Mouse (Mus musculus): ENCODE measurements at regions not wholly inside any gene's neighbourhood (a gene's known extent, or its start where the extent isn't known, plus 50 kb on each side); places are given as distances from the start of the nearest gene placed in this dataset.
"Not testable (repeated sequence)": the region's sequence is repeated elsewhere in the genome, so short reads cannot be mapped to it uniquely, and the experiment has no call there.

DNA sequence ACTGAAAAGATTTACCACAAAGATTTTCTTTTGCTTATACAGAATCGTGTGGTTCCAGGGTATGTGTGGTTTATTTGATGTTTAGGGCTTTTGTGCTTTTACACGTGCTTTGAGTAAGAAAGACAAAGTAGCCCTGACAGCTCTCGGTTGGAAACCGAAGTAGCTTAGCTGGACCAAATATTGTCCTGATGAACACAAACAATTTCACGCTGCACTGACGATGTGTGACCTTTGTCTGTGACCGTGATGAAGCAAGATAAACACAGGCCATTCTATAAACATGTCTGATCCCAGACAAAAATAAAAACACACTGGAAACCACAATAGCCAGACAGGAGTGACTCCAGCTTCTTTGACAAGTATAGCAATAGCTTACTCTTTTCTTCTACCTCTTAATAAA lies 262.2 kb upstream of the Sfrp2 start:
- Histone ChIP-seq H3K27me3 (ENCODE audit: control insufficient read depth, insufficient read depth, low read length, poor library complexity, severe bottlenecking) (no peaks in the 10 kb centered on the region), H3K36me3 (ENCODE audit: control insufficient read depth, insufficient read depth, low read length, poor library complexity, severe bottlenecking) (no peaks in the 10 kb centered on the region), H3K4me1 (ENCODE audit: control insufficient read depth, insufficient read depth, low read length) (no peaks in the 10 kb centered on the region), H3K27ac (ENCODE audit: insufficient read depth, low read length) (no peak overlapping the region), H3K9ac (ENCODE audit: low read depth, poor library complexity, severe bottlenecking) (no peak overlapping the region), H3K9me3 (replicated peaks; ENCODE audit: control insufficient read depth, insufficient read depth, low read length, poor library complexity, severe bottlenecking) (no peaks in the 10 kb centered on the region), H3K4me3 (ENCODE audit: low read depth, low read length) (no peak overlapping the region)
- TF ChIP-seq EP300 (IDR thresholded peaks at IDR 0.05; ENCODE audit: insufficient read depth, low read depth, low read length) (no peak), CTCF (IDR thresholded peaks at IDR 0.05; ENCODE audit: low read depth, low read length) (no peak), POLR2A (IDR thresholded peaks at IDR 0.05; ENCODE audit: insufficient read depth, low read length) (no peak)

GRCm38 (mm10) chr3:83516614-83517013 lies 249.5 kb upstream of the Sfrp2 start:
- H3K36me3 ChIP-seq (ENCODE audit: control insufficient read depth, insufficient read depth, low read length, poor library complexity, severe bottlenecking) = no peaks in the 10 kb centered on the region
- TF ChIP-seq POLR2A (IDR thresholded peaks at IDR 0.05; ENCODE audit: insufficient read depth, low read length) = no peak
- no peak for TF ChIP-seq EP300 (IDR thresholded peaks at IDR 0.05; ENCODE audit: insufficient read depth, low read depth, low read length)
- no peak for TF ChIP-seq CTCF (IDR thresholded peaks at IDR 0.05; ENCODE audit: low read depth, low read length)
- no peak overlapping the region for H3K27ac ChIP-seq (ENCODE audit: insufficient read depth, low read length)
- no peaks in the 10 kb centered on the region for H3K27me3 ChIP-seq (ENCODE audit: control insufficient read depth, insufficient read depth, low read length, poor library complexity, severe bottlenecking)
- no peaks in the 10 kb centered on the region for H3K4me1 ChIP-seq (ENCODE audit: control insufficient read depth, insufficient read depth, low read length)
- no peaks in the 10 kb centered on the region for H3K9me3 ChIP-seq (replicated peaks; ENCODE audit: control insufficient read depth, insufficient read depth, low read length, poor library complexity, severe bottlenecking)
- no peak overlapping the region for H3K4me3 ChIP-seq (ENCODE audit: low read depth, low read length)
- H3K9ac ChIP-seq (ENCODE audit: low read depth, poor library complexity, severe bottlenecking) = no peak overlapping the region

DNA sequence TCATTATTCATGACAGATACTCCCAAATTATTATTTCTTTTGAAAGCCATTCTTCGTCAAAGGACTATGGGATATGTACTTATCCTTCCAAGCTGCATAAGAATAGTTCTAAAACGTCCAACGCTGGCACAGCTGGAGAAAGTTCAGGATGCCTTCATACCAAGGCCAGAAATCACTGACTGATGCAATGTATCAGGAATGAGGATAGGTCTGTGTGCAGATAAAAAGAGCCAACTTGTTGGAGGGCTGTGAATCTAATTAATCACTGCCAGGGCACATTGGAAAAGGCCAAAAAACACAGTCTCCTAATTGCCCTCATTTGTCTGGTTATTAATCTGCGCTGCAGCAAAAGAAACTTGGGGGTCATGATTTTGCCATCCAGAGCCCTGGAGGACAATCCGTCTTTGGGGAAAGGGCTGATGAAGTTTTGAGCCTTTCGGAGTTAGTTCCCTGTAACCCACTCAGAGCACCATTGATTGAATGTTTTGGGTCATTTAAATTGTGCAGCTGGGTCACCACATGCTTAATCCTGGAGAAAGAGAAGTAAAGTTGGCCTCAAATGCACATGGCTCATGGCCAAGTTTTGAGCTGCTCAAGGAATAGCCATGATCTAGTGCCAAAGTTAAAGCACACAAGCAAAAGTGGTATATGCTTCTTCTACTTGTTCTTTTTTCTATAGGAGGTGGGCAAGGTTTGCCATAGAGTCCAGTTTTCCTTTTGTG lies 248.0 kb upstream of the Sfrp2 start:
- no peaks in the 10 kb centered on the region for H3K4me1 ChIP-seq (ENCODE audit: control insufficient read depth, insufficient read depth, low read length)

GRCm38 (mm10) chr3:83530243-83530847 lies 235.8 kb upstream of the Sfrp2 start:
- H3K27me3 ChIP-seq (ENCODE audit: control insufficient read depth, insufficient read depth, low read length, poor library complexity, severe bottlenecking) = no peaks in the 10 kb centered on the region
- no peak overlapping the region for H3K27ac ChIP-seq (ENCODE audit: insufficient read depth, low read length)
- H3K9ac ChIP-seq (ENCODE audit: low read depth, poor library complexity, severe bottlenecking) = no peak overlapping the region
- H3K4me3 ChIP-seq (ENCODE audit: low read depth, low read length) = no peak overlapping the region
- H3K36me3 ChIP-seq (ENCODE audit: control insufficient read depth, insufficient read depth, low read length, poor library complexity, severe bottlenecking) = no peaks in the 10 kb centered on the region
- no peaks in the 10 kb centered on the region for H3K9me3 ChIP-seq (replicated peaks; ENCODE audit: control insufficient read depth, insufficient read depth, low read length, poor library complexity, severe bottlenecking)
- no peaks in the 10 kb centered on the region for H3K4me1 ChIP-seq (ENCODE audit: control insufficient read depth, insufficient read depth, low read length)
- TF ChIP-seq CTCF (IDR thresholded peaks at IDR 0.05; ENCODE audit: low read depth, low read length) = no peak
- TF ChIP-seq POLR2A (IDR thresholded peaks at IDR 0.05; ENCODE audit: insufficient read depth, low read length) = no peak
- TF ChIP-seq EP300 (IDR thresholded peaks at IDR 0.05; ENCODE audit: insufficient read depth, low read depth, low read length) = no peak

More for the DNA sequence above, 248.0 kb upstream of the Sfrp2 start:
- no peak overlapping the region for H3K4me3 ChIP-seq (ENCODE audit: low read depth, low read length)
- H3K36me3 ChIP-seq (ENCODE audit: control insufficient read depth, insufficient read depth, low read length, poor library complexity, severe bottlenecking) = no peaks in the 10 kb centered on the region
- TF ChIP-seq POLR2A (IDR thresholded peaks at IDR 0.05; ENCODE audit: insufficient read depth, low read length) = no peak
- no peak for TF ChIP-seq EP300 (IDR thresholded peaks at IDR 0.05; ENCODE audit: insufficient read depth, low read depth, low read length)
- TF ChIP-seq CTCF (IDR thresholded peaks at IDR 0.05; ENCODE audit: low read depth, low read length) = no peak
- H3K27me3 ChIP-seq (ENCODE audit: control insufficient read depth, insufficient read depth, low read length, poor library complexity, severe bottlenecking) = no peaks in the 10 kb centered on the region
- H3K9me3 ChIP-seq (replicated peaks; ENCODE audit: control insufficient read depth, insufficient read depth, low read length, poor library complexity, severe bottlenecking) = no peaks in the 10 kb centered on the region
- no peak overlapping the region for H3K27ac ChIP-seq (ENCODE audit: insufficient read depth, low read length)
- H3K9ac ChIP-seq (ENCODE audit: low read depth, poor library complexity, severe bottlenecking) = no peak overlapping the region

DNA sequence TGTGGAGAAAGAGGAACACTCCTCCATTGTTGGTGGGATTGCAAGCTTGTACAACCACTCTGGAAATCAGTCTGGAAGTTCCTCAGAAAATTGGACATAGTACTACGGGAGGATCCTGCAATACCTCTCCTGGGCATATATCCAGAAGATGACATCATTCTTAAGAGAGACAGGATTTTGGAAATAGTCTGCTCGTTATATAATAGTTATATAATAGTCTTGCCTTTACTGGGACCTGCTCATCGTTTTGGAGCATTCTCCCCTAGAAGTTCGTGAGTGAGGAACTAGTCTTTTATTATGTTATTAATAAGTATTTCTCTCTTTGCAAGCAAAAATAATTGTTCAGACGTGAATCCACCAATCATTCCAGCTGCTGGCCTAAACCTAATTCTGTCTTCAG lies 229.5 kb upstream of the Sfrp2 start:
- H3K4me3 ChIP-seq (ENCODE audit: low read depth, low read length); H3K36me3 ChIP-seq (ENCODE audit: control insufficient read depth, insufficient read depth, low read length, poor library complexity, severe bottlenecking); H3K9me3 ChIP-seq (replicated peaks; ENCODE audit: control insufficient read depth, insufficient read depth, low read length, poor library complexity, severe bottlenecking); H3K9ac ChIP-seq (ENCODE audit: low read depth, poor library complexity, severe bottlenecking); H3K27ac ChIP-seq (ENCODE audit: insufficient read depth, low read length); H3K27me3 ChIP-seq (ENCODE audit: control insufficient read depth, insufficient read depth, low read length, poor library complexity, severe bottlenecking); H3K4me1 ChIP-seq (ENCODE audit: control insufficient read depth, insufficient read depth, low read length): not testable (repeated sequence)

DNA sequence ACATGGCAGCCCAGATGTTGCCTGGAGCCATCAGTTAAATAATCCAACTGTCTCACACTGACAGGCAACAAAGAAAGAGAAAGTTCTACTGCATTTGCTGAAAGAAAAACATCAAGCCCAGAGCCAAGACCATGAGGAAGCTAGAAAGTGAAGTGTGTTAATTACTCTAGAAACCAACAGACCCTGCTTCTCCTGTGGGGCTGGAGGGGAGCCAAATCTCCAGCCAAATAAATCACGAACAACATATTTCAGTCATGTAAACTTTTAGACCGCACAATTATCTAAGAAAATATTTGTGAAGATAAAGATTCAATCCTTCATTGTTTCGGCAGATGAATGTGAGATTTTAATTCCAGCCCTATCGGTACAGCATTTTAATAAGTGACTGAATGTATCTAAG lies 228.9 kb upstream of the Sfrp2 start:
- H3K36me3 ChIP-seq (ENCODE audit: control insufficient read depth, insufficient read depth, low read length, poor library complexity, severe bottlenecking) = no peaks in the 10 kb centered on the region
- H3K4me3 ChIP-seq (ENCODE audit: low read depth, low read length) = no peak overlapping the region
- H3K27ac ChIP-seq (ENCODE audit: insufficient read depth, low read length) = no peak overlapping the region
- H3K9me3 ChIP-seq (replicated peaks; ENCODE audit: control insufficient read depth, insufficient read depth, low read length, poor library complexity, severe bottlenecking) = no peaks in the 10 kb centered on the region
- no peaks in the 10 kb centered on the region for H3K27me3 ChIP-seq (ENCODE audit: control insufficient read depth, insufficient read depth, low read length, poor library complexity, severe bottlenecking)
- no peaks in the 10 kb centered on the region for H3K4me1 ChIP-seq (ENCODE audit: control insufficient read depth, insufficient read depth, low read length)
- no peak overlapping the region for H3K9ac ChIP-seq (ENCODE audit: low read depth, poor library complexity, severe bottlenecking)
- no peak for TF ChIP-seq EP300 (IDR thresholded peaks at IDR 0.05; ENCODE audit: insufficient read depth, low read depth, low read length)

Data from ES-Bruce4 (cell line).